Mouse (Mus musculus): ENCODE data around the gene Klre1. TPM values are rescaled to one million over a fixed set of nuclear protein-coding genes. Genes with fewer than 3 reads are reported as not detected.
"Not testable (repeated sequence)": the region's sequence is repeated elsewhere in the genome, so short reads cannot be mapped to it uniquely, and the experiment has no call there.

Klre1 gene
- total RNA-seq, 2 experiments from 2014 or later, result 0.30 TPM; not detected in 1

GRCm38 (mm10) chr6:129583014-129583413 is 5.3 kb downstream of the Klre1 start:
- DNase-seq, result no peak

DNA sequence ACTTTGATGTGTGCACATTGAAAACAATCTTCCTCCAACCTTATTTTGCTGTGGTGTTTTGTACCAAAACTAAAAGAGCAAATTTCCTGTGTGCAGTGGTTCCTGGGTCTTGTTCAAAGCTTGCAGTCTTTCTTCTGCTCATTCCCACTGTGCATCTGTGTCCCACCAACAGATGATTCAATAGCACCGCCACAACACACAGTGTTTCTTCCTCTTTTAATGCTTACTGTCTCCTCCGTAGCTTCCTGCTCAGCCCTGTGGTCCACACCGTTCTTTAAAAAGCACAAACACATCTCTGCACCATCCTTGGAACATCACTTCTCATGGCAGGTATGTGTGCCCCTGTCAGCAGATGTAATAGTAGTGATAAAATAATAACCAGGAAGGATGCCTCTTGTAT is 13.8 kb downstream of the Klre1 start, which contains the start of gene Klrd1:
Klrd1 (plus strand) TSS at position 275 of the 400 bp plus-strand sequence.
- no peak for DNase-seq

DNA sequence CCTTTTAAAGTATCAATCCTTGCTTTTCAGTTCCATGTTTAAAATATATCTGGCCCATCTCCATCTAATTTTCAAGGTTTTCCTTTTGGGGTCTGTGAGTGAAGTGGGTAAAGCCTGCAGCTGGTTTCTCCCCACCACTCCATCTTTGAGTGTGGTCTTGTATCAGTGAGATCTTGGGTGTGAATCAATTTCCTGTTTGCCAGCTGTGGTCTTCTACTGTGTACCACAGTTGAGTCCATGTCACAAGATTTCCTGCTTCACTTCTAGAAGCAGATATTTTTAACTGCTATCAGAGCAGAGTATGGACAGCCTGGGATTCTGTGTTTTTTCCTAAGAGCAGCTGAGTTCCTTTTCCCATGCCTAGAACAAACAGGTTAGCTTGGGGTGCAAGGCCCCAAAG is 30.7 kb downstream of the Klre1 start:
- DNase-seq, result no peak

DNA sequence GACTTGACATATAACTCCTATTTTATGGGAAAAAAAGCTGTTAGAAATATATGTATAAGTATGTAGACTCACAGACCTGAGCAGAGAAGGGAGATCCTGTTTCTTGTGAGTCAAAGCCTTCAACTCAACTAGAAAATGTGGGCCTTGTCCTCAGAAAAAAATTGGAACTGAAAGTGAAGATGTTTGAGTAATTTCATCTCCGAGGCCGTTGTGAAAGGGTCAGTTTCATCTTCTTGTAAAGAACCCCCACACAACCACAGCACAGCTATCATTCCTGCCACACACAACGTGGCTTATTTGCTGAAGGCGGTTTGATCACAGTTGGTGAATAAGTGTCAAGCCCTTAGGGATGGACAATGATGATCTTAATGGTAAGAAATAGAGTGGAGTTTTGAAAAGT is 46.0 kb downstream of the Klre1 start, which contains the start of gene Klrk1:
Klrk1 (minus strand) TSS at position 130 of the 400 bp plus-strand sequence.
- no peak for DNase-seq

DNA sequence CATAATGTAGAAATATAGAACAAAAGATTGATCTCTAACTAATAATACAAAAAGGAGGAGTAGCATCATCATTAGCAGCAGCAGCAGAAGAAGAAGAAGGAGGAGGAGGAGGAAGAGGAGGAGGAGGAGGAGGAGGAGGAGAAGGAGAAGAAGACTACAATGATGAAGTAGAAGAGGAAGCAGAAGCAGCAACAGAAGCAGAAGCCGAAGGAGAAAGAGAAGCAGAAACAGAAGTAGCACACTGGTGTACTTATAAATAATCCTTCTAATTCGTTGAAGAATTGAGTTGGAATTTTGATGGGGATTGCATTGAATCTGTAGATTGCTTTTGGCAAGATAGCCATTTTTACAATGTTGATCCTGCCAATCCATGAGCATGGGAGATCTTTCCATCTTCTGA is 53.3 kb downstream of the Klre1 start:
- not testable (repeated sequence) for DNase-seq

Other genes with a start within 250 kb of the Klre1 start
- not detected for gene 4922502D21Rik, start 246.1 kb upstream of the Klre1 start, total RNA-seq (2021)
- under 1 TPM; 0.85 to 0.94 TPM for gene Clec12a, start 235.2 kb upstream of the Klre1 start, total RNA-seq (2021)
- gene Clec12b, start 192.0 kb upstream of the Klre1 start, total RNA-seq (2021), result not detected
- 1 to 10 TPM; 1.0 to 1.2 TPM for gene Clec1b, start 180.6 kb upstream of the Klre1 start, total RNA-seq (2021)
- gene Clec9a, start 169.0 kb upstream of the Klre1 start, total RNA-seq (2021), result under 1 TPM in 1 of 2 experiments, not detected in 1; 0.62 TPM
- 10 to 100 TPM; 11.1 to 11.4 TPM for gene Clec1a, start 125.9 kb upstream of the Klre1 start, total RNA-seq (2021)
- gene Olr1, start 70.7 kb upstream of the Klre1 start, total RNA-seq (2021), result not detected
- not detected for gene Tmem52b, start 65.3 kb upstream of the Klre1 start, total RNA-seq (2021)
- 100 to 1,000 TPM; 149 to 199 TPM for gene Gabarapl1, start 44.7 kb upstream of the Klre1 start, total RNA-seq (2021)
- 1 to 10 TPM in 1 of 2 experiments, not detected in 1; 1.1 TPM for gene Klrd1, start 13.9 kb downstream of the Klre1 start, total RNA-seq (2021)
- under 1 TPM; 0.26 to 0.57 TPM for gene Klrk1, start 46.0 kb downstream of the Klre1 start, total RNA-seq (2021)
- not detected for gene Klrc3, start 65.4 kb downstream of the Klre1 start, total RNA-seq (2021)
- not detected for gene Klrc2, start 82.8 kb downstream of the Klre1 start, total RNA-seq (2021)
- under 1 TPM in 1 of 2 experiments, not detected in 1; 0.27 TPM for gene Klrc1, start 101.1 kb downstream of the Klre1 start, total RNA-seq (2021)
- not detected for gene Klri1, start 139.2 kb downstream of the Klre1 start, total RNA-seq (2021)
- not detected for gene Klri2, start 162.6 kb downstream of the Klre1 start, total RNA-seq (2021)
- not detected for gene Gm156, start 206.4 kb downstream of the Klre1 start, total RNA-seq (2021)

Data from heart, adult 18-20 months (tissue).